In genomic region chr8:100890307-100890706, GRCm38 (mm10) we compare ENCODE assay signal across 26 mouse cellular contexts.
A peak's percentile ranks its signal among the peaks of the same experiment; 100 is the strongest.
DNase-seq lines count a peak whose midpoint lies in the region; ATAC-seq and TF ChIP-seq lines count a peak whose summit lies in the region.
"Had no signal": no experiment of that assay in that cellular context is flagged by ENCODE, and none has a peak within 500 bp of the region (broad histone marks: within the 10 kb centered on the region; RNA-seq: fewer than 3 reads in every experiment).

No protein-coding gene starts in this region.

- no peak overlapping the region for H3K27ac ChIP-seq in embryonic facial prominence, embryonic 15.5 days (replicated peaks)
- no peak overlapping the region for H3K27ac ChIP-seq in embryonic facial prominence, embryonic 10.5 days (replicated peaks)
- no peak overlapping the region for H3K27ac ChIP-seq in kidney, postnatal 0 days
- no peak overlapping the region for H3K27ac ChIP-seq in stomach, embryonic 16.5 days (ENCODE audit: low read length)
- H3K27ac ChIP-seq in stomach, postnatal 0 days (replicated peaks) = no peak overlapping the region
- H3K27ac ChIP-seq: embryonic facial prominence, embryonic 12.5 days; forebrain, embryonic 12.5 days; forebrain, embryonic 15.5 days; heart, embryonic 15.5 days; hindbrain, embryonic 10.5 days; hindbrain, embryonic 13.5 days had no signal

- 0 out of 2 replicates have a peak, but pooled peaks have one; percentile 19 for ATAC-seq in embryonic facial prominence, embryonic 15.5 days (ENCODE audit: insufficient number of reproducible peaks, low FRiP score, low TSS enrichment, low read depth)
- 0 out of 2 replicates have a peak, but pooled peaks have one; percentile 10 for ATAC-seq in kidney, postnatal 0 days (replicated peaks; ENCODE audit: low FRiP score, low read depth)
- ATAC-seq in stomach, embryonic 16.5 days (ENCODE audit: insufficient read depth, low FRiP score) = peak; percentile 21; the same call in 1 of the 2 replicates
- no peak for ATAC-seq in stomach, postnatal 0 days (ENCODE audit: low FRiP score, low TSS enrichment)
- ATAC-seq: activated CD4-positive, CD25-positive, alpha-beta regulatory T cell, adult 4 months; forebrain, embryonic 15.5 days had no signal

- TF ChIP-seq EP300 in stomach, postnatal 0 days (optimal IDR thresholded peaks at IDR 0.05) = no peak

- H3K9ac ChIP-seq in embryonic facial prominence, embryonic 15.5 days = no peak overlapping the region
- no peak overlapping the region for H3K9ac ChIP-seq in kidney, postnatal 0 days (ENCODE audit: low read depth, low read length)
- no peak overlapping the region for H3K9ac ChIP-seq in stomach, embryonic 16.5 days (ENCODE audit: low read length)
- no peak overlapping the region for H3K9ac ChIP-seq in stomach, postnatal 0 days (ENCODE audit: low read length)
- H3K9ac ChIP-seq: embryonic facial prominence, embryonic 12.5 days; forebrain, embryonic 12.5 days; forebrain, embryonic 15.5 days; heart, embryonic 12.5 days; heart, embryonic 15.5 days; hindbrain, embryonic 13.5 days had no signal

- no peaks in the 10 kb centered on the region for H3K4me1 ChIP-seq in embryonic facial prominence, embryonic 15.5 days
- H3K4me1 ChIP-seq in embryonic facial prominence, embryonic 10.5 days = no peaks in the 10 kb centered on the region
- H3K4me1 ChIP-seq in kidney, postnatal 0 days (replicated peaks; ENCODE audit: insufficient read depth, low read length) = no peaks in the 10 kb centered on the region
- no peaks in the 10 kb centered on the region for H3K4me1 ChIP-seq in stomach, embryonic 16.5 days (ENCODE audit: control insufficient read depth, insufficient read depth, low read length)
- H3K4me1 ChIP-seq in stomach, postnatal 0 days (replicated peaks; ENCODE audit: control insufficient read depth, insufficient read depth) = no peaks in the 10 kb centered on the region
- H3K4me1 ChIP-seq: embryonic facial prominence, embryonic 12.5 days; forebrain, embryonic 12.5 days; forebrain, embryonic 15.5 days; heart, embryonic 12.5 days; heart, embryonic 15.5 days; hindbrain, embryonic 13.5 days had no signal

- no peak for DNase-seq in embryonic facial prominence, embryonic 10.5 days (ENCODE audit: low spot score)
- peak; percentile 4 for DNase-seq in kidney, postnatal 0 days (ENCODE audit: low spot score)
- DNase-seq in kidney, adult 9 months = no peak
- no peak for DNase-seq in stomach, postnatal 0 days (ENCODE audit: low spot score)
- no peak for DNase-seq in urinary bladder, postnatal 25 days (ENCODE audit: low spot score)
- DNase-seq: adrenal gland, adult 8-10 months; adrenal gland, postnatal 25 days; cerebellum, adult 11-12 months; cerebellum, adult 8-10 months; cerebellum, postnatal 10 days; cerebellum, postnatal 36 days; gastrocnemius, postnatal 25 days; heart, adult 18-20 months; heart, postnatal 10 days; heart, postnatal 36 days had no signal

- H3K9me3 ChIP-seq in embryonic facial prominence, embryonic 15.5 days (replicated peaks) = no peaks in the 10 kb centered on the region
- H3K9me3 ChIP-seq in embryonic facial prominence, embryonic 10.5 days = no peaks in the 10 kb centered on the region
- H3K9me3 ChIP-seq in kidney, postnatal 0 days (replicated peaks; ENCODE audit: low read length) = no peaks in the 10 kb centered on the region
- no peaks in the 10 kb centered on the region for H3K9me3 ChIP-seq in stomach, embryonic 16.5 days (replicated peaks; ENCODE audit: control insufficient read depth, low read length)
- H3K9me3 ChIP-seq in stomach, postnatal 0 days (ENCODE audit: control insufficient read depth, low read length) = no peaks in the 10 kb centered on the region
- H3K9me3 ChIP-seq: embryonic facial prominence, embryonic 12.5 days; forebrain, embryonic 12.5 days; forebrain, embryonic 15.5 days; heart, embryonic 12.5 days; heart, embryonic 15.5 days; hindbrain, embryonic 10.5 days; hindbrain, embryonic 13.5 days had no signal

- no peaks in the 10 kb centered on the region for H3K36me3 ChIP-seq in embryonic facial prominence, embryonic 15.5 days
- H3K36me3 ChIP-seq in embryonic facial prominence, embryonic 10.5 days (replicated peaks) = no peaks in the 10 kb centered on the region
- H3K36me3 ChIP-seq in kidney, postnatal 0 days (ENCODE audit: insufficient read depth, low read length) = no peaks in the 10 kb centered on the region
- H3K36me3 ChIP-seq in stomach, embryonic 16.5 days (ENCODE audit: control insufficient read depth, insufficient read depth, low read length) = no peaks in the 10 kb centered on the region
- H3K36me3 ChIP-seq in stomach, postnatal 0 days (ENCODE audit: control insufficient read depth, insufficient read depth, low read length) = no peaks in the 10 kb centered on the region
- H3K36me3 ChIP-seq: embryonic facial prominence, embryonic 12.5 days; forebrain, embryonic 12.5 days; forebrain, embryonic 15.5 days; heart, embryonic 12.5 days; heart, embryonic 15.5 days; hindbrain, embryonic 10.5 days; hindbrain, embryonic 13.5 days had no signal

- whole genome bisulfite sequencing in embryonic facial prominence, embryonic 15.5 days = 79% methylated on average over 3 of the region's 3 CpGs
- 85% methylated on average over 3 of the region's 3 CpGs for WGBS in embryonic facial prominence, embryonic 10.5 days
- WGBS in kidney, postnatal 0 days = 40% methylated on average over 3 of the region's 3 CpGs
- WGBS in stomach, embryonic 16.5 days = 79% methylated on average over 3 of the region's 3 CpGs
- WGBS in stomach, postnatal 0 days = 82% methylated on average over 3 of the region's 3 CpGs

- TF ChIP-seq CTCF in kidney, postnatal 0 days (IDR thresholded peaks at IDR 0.05; ENCODE audit: low read depth) = no peak
- no peak for TF ChIP-seq CTCF in stomach, postnatal 0 days (IDR thresholded peaks at IDR 0.05; ENCODE audit: low read depth)

- H3K4me3 ChIP-seq in embryonic facial prominence, embryonic 15.5 days (replicated peaks) = no peak overlapping the region
- H3K4me3 ChIP-seq in embryonic facial prominence, embryonic 10.5 days = no peak overlapping the region
- H3K4me3 ChIP-seq in kidney, postnatal 0 days (replicated peaks; ENCODE audit: low read depth, low read length) = no peak overlapping the region
- H3K4me3 ChIP-seq in stomach, embryonic 16.5 days (replicated peaks; ENCODE audit: low read length) = no peak overlapping the region
- H3K4me3 ChIP-seq in stomach, postnatal 0 days (ENCODE audit: low read depth, low read length) = no peak overlapping the region
- H3K4me3 ChIP-seq: embryonic facial prominence, embryonic 12.5 days; erythroblast, embryonic 14.5 days; forebrain, embryonic 12.5 days; forebrain, embryonic 15.5 days; heart, embryonic 12.5 days; heart, embryonic 15.5 days; hindbrain, embryonic 10.5 days; hindbrain, embryonic 13.5 days had no signal

- no peak overlapping the region for H3K4me2 ChIP-seq in embryonic facial prominence, embryonic 15.5 days (replicated peaks)
- no peak overlapping the region for H3K4me2 ChIP-seq in kidney, postnatal 0 days (ENCODE audit: low read length)
- H3K4me2 ChIP-seq in stomach, embryonic 16.5 days (ENCODE audit: low read depth, low read length) = no peak overlapping the region
- no peak overlapping the region for H3K4me2 ChIP-seq in stomach, postnatal 0 days (replicated peaks; ENCODE audit: low read depth)
- H3K4me2 ChIP-seq: embryonic facial prominence, embryonic 12.5 days; forebrain, embryonic 12.5 days; forebrain, embryonic 15.5 days; heart, embryonic 12.5 days; heart, embryonic 15.5 days; hindbrain, embryonic 13.5 days had no signal

- no peaks in the 10 kb centered on the region for H3K27me3 ChIP-seq in embryonic facial prominence, embryonic 15.5 days
- H3K27me3 ChIP-seq in embryonic facial prominence, embryonic 10.5 days (replicated peaks; ENCODE audit: low read depth, poor library complexity, severe bottlenecking) = no peaks in the 10 kb centered on the region
- H3K27me3 ChIP-seq in kidney, postnatal 0 days (ENCODE audit: insufficient read depth, low read length) = no peaks in the 10 kb centered on the region
- H3K27me3 ChIP-seq in stomach, embryonic 16.5 days (ENCODE audit: control insufficient read depth, insufficient read depth, low read length) = no peaks in the 10 kb centered on the region
- no peaks in the 10 kb centered on the region for H3K27me3 ChIP-seq in stomach, postnatal 0 days (ENCODE audit: control insufficient read depth, insufficient read depth, low read length)
- H3K27me3 ChIP-seq: embryonic facial prominence, embryonic 12.5 days; forebrain, embryonic 12.5 days; forebrain, embryonic 15.5 days; heart, embryonic 12.5 days; heart, embryonic 15.5 days; hindbrain, embryonic 13.5 days had no signal
